Mouse (Mus musculus): Measurements from ENCODE around the gene Cdc5l. TPM values are rescaled to one million over a fixed set of nuclear protein-coding genes. Genes with fewer than 3 reads are reported as not detected.

The Cdc5l gene
- polyA plus RNA-seq, 1 experiment from 2014 or later: 65.7 TPM

- no peak overlapping the region for H3K4me2 ChIP-seq (replicated peaks)
- H3K4me1 ChIP-seq: no peaks in the 10 kb centered on the region
- H3K36me3 ChIP-seq: no peaks in the 10 kb centered on the region
- no peak for ATAC-seq (ENCODE audit: insufficient number of reproducible peaks, low FRiP score, low TSS enrichment, low read depth)
- H3K4me3 ChIP-seq (replicated peaks): no peak overlapping the region
- H3K27me3 ChIP-seq: peaks cover 6% of the 10 kb centered on the region; the same call in 1 of the 2 replicates
- WGBS: 77% methylated on average over 7 of the region's 7 CpGs
- no peaks in the 10 kb centered on the region for H3K9me3 ChIP-seq (replicated peaks)
- no peak overlapping the region for H3K27ac ChIP-seq (replicated peaks)
- no peak overlapping the region for H3K9ac ChIP-seq
Measured at GRCm38 (mm10) chr17:45364871-45365270, 68.7 kb downstream of the Cdc5l start.

- Histone ChIP-seq H3K27ac (replicated peaks) (no peak overlapping the region), H3K4me1 (no peaks in the 10 kb centered on the region), H3K27me3 (peaks cover 5% of the 10 kb centered on the region; the same call in 1 of the 2 replicates), H3K4me2 (replicated peaks) (no peak overlapping the region), H3K9me3 (replicated peaks) (no peaks in the 10 kb centered on the region), H3K4me3 (replicated peaks) (no peak overlapping the region), H3K9ac (no peak overlapping the region), H3K36me3 (no peaks in the 10 kb centered on the region)
- ATAC-seq (ENCODE audit: insufficient number of reproducible peaks, low FRiP score, low TSS enrichment, low read depth): no peak
- 93% methylated on average over 3 of the region's 3 CpGs for WGBS
Measured at GRCm38 (mm10) chr17:45360950-45361349, 72.6 kb downstream of the Cdc5l start.

GRCm38 (mm10) chr17:45359443-45359842 lies 74.1 kb downstream of the Cdc5l start:
- no peak for ATAC-seq (ENCODE audit: insufficient number of reproducible peaks, low FRiP score, low TSS enrichment, low read depth)
- H3K27ac ChIP-seq (replicated peaks): peak overlapping the region; percentile 22; the same call in 1 of the 2 replicates
- H3K4me1 ChIP-seq: no peaks in the 10 kb centered on the region
- H3K9ac ChIP-seq: no peak overlapping the region
- H3K27me3 ChIP-seq: peaks cover 5% of the 10 kb centered on the region; the same call in 1 of the 2 replicates
- no peak overlapping the region for H3K4me3 ChIP-seq (replicated peaks)
- no peaks in the 10 kb centered on the region for H3K36me3 ChIP-seq
- no peak overlapping the region for H3K4me2 ChIP-seq (replicated peaks)
- H3K9me3 ChIP-seq (replicated peaks): no peaks in the 10 kb centered on the region
- 39% methylated on average over 5 of the region's 5 CpGs for WGBS

- WGBS: 78% methylated on average over 9 of the region's 9 CpGs
- H3K36me3 ChIP-seq: no peaks in the 10 kb centered on the region
- no peak overlapping the region for H3K4me2 ChIP-seq (replicated peaks)
- ATAC-seq (ENCODE audit: insufficient number of reproducible peaks, low FRiP score, low TSS enrichment, low read depth): no peak
- no peaks in the 10 kb centered on the region for H3K4me1 ChIP-seq
- no peak overlapping the region for H3K4me3 ChIP-seq (replicated peaks)
- H3K27ac ChIP-seq (replicated peaks): no peak overlapping the region
- no peaks in the 10 kb centered on the region for H3K9me3 ChIP-seq (replicated peaks)
- no peak overlapping the region for H3K9ac ChIP-seq
- H3K27me3 ChIP-seq: peaks cover 5% of the 10 kb centered on the region; the same call in 1 of the 2 replicates
Measured at GRCm38 (mm10) chr17:45356431-45356830, 77.1 kb downstream of the Cdc5l start.

- Histone ChIP-seq H3K9me3 (replicated peaks) (no peaks in the 10 kb centered on the region), H3K4me2 (replicated peaks) (no peak overlapping the region), H3K4me1 (no peaks in the 10 kb centered on the region), H3K27ac (replicated peaks) (no peak overlapping the region), H3K4me3 (replicated peaks) (no peak overlapping the region), H3K9ac (no peak overlapping the region), H3K27me3 (no peaks in the 10 kb centered on the region), H3K36me3 (no peaks in the 10 kb centered on the region)
- ATAC-seq (ENCODE audit: insufficient number of reproducible peaks, low FRiP score, low TSS enrichment, low read depth): no peak
- 83% methylated on average over 4 of the region's 4 CpGs for WGBS
Measured at GRCm38 (mm10) chr17:45347951-45348350, 85.6 kb downstream of the Cdc5l start.

Other genes with a start within 250 kb of the Cdc5l start
- 0.46 and 0.81 TPM in 2 replicates for gene Spats1, start 41.7 kb upstream of the Cdc5l start, polyA plus RNA-seq (2015; fragmentation: Nextera tagmentation; extraction: Ambion mirVana)
- 15.8 and 16.6 TPM in 2 replicates for gene Aars2, start 73.1 kb upstream of the Cdc5l start, polyA plus RNA-seq (2015; fragmentation: Nextera tagmentation; extraction: Ambion mirVana)
- 3.2 and 6.2 TPM in 2 replicates for gene Tcte1, start 89.7 kb upstream of the Cdc5l start, polyA plus RNA-seq (2015; fragmentation: Nextera tagmentation; extraction: Ambion mirVana)
- gene Tmem151b, start 115.9 kb upstream of the Cdc5l start, polyA plus RNA-seq (2015; fragmentation: Nextera tagmentation; extraction: Ambion mirVana): 3.9 and 4.7 TPM in 2 replicates
- 5.5 and 6.3 TPM in 2 replicates for gene Nfkbie, start 122.0 kb upstream of the Cdc5l start, polyA plus RNA-seq (2015; fragmentation: Nextera tagmentation; extraction: Ambion mirVana)
- gene Slc35b2, start 130.1 kb upstream of the Cdc5l start, polyA plus RNA-seq (2015; fragmentation: Nextera tagmentation; extraction: Ambion mirVana): 133 and 139 TPM in 2 replicates
- gene Hsp90ab1, start 139.5 kb upstream of the Cdc5l start, polyA plus RNA-seq (2015; fragmentation: Nextera tagmentation; extraction: Ambion mirVana): 1,563 and 1,577 TPM in 2 replicates
- 92.7 and 99.7 TPM in 2 replicates for gene Slc29a1, start 165.9 kb upstream of the Cdc5l start, polyA plus RNA-seq (2015; fragmentation: Nextera tagmentation; extraction: Ambion mirVana)
- 29.9 and 41.1 TPM in 2 replicates for gene Mymx, start 168.4 kb upstream of the Cdc5l start, polyA plus RNA-seq (2015; fragmentation: Nextera tagmentation; extraction: Ambion mirVana)
- 0.71 and 0.77 TPM in 2 replicates for gene Capn11, start 225.6 kb upstream of the Cdc5l start, polyA plus RNA-seq (2015; fragmentation: Nextera tagmentation; extraction: Ambion mirVana)